Mouse (Mus musculus) retina, postnatal 1 day (tissue): Measurements from ENCODE around the gene Pnrc1.
"Not testable (repeated sequence)": the region's sequence is repeated elsewhere in the genome, so short reads cannot be mapped to it uniquely, and the experiment has no call there.

Experiments used
- DNase-seq: peaks from one replicate; pipeline ENCODE4 v3.0.0-alpha.2; 2012

Gene Pnrc1

GRCm38 (mm10) chr4:33290002-33290401, at the start of gene Pnrc1:
Pnrc1 (minus strand) TSS chr4:33290163.
- peak; percentile 10 for DNase-seq

GRCm38 (mm10) chr4:33337999-33338398, 48.0 kb upstream of the Pnrc1 start:
- no peak for DNase-seq

- no peak for DNase-seq
These were observed 43.0 kb upstream of the Pnrc1 start for GRCm38 (mm10) chr4:33332956-33333455.

DNA sequence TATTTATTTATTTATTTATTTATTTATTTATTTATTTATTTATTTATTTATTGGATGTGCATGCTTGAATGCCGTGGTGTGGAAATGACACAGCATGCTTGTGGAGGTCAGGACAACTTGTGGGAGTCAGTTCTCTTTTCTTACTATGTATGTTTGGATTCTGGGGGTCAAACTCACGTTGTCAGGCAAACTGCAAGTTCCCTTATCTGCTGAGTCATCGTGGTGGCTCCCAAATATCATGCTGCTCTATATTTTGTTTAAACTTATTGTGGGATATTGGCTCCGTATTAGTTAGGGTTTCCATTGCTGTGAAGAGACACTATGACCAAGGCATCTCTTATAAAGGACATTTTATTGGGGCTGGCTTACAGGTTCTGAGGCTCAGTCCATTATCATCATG, 41.2 kb upstream of the Pnrc1 start:
- DNase-seq = no peak

- DNase-seq = no peak
These were observed 25.9 kb upstream of the Pnrc1 start for GRCm38 (mm10) chr4:33315840-33316239.

- DNase-seq = not testable (repeated sequence)
These were observed 24.2 kb upstream of the Pnrc1 start for GRCm38 (mm10) chr4:33314150-33314549.

- no peak for DNase-seq
These were observed 21.0 kb upstream of the Pnrc1 start for GRCm38 (mm10) chr4:33310840-33311437.

DNA sequence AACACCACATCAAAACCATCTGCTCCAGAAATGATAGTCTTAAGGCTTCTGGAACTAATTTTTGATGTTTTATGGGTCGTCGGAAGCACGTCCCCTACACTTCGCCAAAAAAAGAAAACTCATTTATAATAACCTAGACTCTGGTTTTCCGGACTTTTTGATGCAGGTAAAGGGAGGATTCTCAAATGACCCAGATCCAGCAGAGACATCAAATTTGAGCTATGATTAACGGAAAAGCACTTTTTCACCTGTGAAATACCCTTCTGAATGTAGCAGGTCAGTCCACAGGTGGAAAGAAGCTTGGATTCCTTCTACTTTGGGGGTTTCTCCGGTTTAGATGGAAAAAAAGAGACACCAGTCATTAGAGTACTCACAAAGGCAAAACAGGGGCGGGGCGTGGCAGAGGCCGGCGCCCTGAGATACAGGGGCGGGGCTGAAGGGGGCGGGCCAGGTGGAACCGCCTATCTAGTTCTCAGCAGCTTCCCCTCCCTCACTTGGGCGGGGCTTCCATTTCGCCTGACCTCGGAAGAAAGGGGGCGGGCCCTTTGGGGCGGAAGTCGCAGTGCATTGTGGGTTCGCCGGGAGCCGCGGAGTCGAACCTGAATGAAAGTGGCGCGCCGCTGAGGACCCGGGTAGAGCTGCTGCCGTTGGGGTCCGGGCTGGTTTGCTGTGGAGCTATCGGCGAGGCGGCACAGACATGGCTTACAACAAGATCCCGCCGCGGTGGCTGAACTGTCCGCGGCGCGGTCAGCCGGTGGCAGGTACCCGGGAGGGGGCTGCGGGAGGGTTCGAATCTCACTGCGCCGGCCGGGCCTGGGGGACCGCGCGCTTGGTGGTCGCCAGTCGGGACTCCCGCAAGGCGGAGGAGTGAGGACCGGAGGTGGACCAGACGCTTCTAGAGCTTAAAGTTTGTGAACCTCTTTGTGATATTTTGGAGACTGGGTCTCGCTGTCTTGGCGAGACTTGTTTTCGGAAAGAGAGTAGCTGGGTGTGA, 20.1 kb upstream of the Pnrc1 start, which contains the start of gene Rngtt:
TSS of gene Rngtt (plus strand) at position 548 of the 994 bp plus-strand sequence.
- DNase-seq = peak; percentile 97

GRCm38 (mm10) chr4:33307146-33307545, 17.2 kb upstream of the Pnrc1 start:
- DNase-seq = no peak

DNA sequence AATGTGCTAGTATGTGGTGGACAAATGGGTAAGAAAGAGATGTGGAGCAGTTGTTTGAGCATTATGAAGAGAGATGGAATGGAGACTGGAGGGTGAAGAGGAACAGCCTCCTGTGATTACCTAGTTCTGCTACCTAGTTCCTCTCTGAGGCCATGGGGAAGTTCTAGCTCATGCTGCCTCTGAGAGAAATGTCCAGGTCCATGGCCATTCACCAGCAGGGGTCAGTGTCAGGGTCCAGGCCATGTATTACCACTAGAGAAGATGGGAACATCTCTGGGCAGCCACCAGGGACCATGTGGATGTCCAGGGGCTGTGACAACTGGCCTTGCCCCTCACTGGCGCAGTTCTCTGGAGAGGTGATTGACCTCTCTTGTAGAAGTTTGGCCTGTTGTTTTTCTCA, 13.1 kb upstream of the Pnrc1 start:
- DNase-seq = no peak

DNA sequence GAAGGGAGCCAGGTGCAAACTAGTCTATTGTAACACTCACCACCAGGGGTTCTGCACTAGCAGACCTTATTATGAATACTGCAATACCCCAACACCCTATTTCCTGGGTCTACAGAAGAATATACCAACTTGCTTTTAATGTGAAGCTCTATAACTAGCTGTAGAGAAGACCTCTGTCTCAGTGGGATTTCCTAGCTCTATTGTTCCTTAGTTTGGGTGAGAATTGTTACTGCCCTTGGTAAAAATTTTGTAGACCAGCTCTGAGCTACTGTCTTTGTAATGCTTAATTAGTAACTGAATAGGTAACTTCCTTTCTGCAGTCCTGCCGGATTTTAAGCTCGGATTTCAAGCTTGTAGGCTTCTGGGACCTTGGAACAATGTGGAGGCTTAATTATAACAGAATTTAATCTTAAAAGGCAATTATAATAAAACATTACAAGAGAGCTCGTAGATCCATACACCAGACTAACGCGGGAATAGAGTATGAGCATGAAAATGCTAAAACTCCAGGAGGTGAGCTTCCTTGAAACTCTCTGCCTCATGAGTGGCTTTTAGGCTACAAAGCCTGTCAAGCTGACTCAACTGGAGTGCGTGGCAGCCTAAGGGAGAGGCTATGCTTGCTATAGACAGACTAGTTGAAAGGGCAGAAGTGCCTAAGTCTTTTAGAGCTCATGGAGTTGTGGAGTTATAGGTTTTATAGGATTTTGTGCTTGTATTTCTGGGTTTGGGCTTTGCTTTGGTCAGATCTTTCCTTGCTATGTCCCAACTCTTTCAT, 11.1 kb upstream of the Pnrc1 start:
- DNase-seq = not testable (repeated sequence)

DNA sequence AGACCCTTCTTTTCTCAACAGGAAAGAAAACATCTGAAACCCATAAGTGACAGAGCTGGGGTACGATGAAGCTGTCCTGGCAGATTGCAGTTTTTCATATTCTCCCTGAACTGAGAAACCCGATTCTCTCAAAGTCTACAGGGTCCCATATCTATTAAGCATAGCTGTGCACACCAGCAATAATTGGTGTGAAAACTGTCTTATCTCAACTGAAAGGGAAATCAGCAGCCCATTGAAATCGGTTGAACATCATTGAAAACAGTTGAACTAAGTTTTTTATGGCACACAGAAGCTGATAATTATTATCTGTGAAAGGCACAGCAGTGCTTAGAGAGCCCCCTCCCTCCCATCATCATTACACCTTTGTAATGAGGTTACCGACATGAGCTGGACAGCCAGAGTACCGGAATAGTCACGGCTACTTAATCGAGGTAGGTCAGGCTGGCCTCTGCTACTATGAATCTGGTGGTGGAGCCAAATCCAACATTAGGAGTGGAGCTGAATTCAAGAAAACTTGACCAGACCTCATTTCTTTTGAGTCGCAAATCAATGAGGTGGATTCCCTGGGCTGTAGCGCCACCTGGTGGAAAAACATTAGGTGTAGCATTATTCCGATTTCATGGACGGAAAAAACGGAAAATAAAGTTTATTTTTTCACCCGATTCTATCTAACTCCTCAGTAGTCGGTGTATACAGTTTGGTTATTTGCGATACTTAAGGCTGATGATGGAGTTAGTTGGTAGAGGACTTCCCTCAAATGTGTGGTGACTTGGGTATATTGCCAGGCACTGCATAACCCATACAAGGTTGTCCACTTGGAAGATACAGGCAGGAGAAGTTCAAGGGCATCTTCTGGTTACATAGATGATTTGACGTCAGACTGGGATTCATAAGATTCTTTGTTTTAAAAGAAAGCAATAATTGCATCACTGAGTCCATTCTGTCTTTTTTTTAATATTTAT, 2.7 kb upstream of the Pnrc1 start:
- DNase-seq = peak; percentile 78

GRCm38 (mm10) chr4:33290878-33291277, 915 bp upstream of the Pnrc1 start:
- DNase-seq = no peak

DNA sequence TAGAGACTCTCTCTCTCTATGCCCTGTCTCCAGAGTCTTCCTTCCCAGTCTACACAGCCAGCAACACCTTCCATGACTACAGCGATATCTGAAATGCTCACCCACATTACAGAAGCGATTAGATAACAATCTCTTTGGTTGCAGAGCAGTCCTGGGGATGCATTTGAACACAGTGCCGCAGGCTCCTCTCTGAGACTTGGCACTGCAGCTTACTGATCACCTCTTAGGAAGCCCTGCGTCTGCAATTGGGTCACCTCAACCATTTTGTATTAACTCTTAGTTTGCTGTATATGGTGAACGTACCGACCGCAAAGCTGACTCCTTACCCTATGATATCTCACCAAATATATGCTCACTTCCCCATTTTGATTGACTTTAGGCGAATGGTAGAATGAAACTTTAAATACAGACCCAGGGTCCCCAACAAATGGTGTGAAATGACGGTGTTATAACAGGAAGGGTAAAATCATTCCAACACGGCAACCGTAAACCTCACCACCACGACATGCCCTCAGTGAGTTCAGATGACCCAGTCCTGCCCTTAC, 785 bp downstream of the Pnrc1 start:
- DNase-seq = no peak

GRCm38 (mm10) chr4:33285448-33285847, 4.5 kb downstream of the Pnrc1 start:
- no peak for DNase-seq

- DNase-seq = no peak
These were observed 5.7 kb downstream of the Pnrc1 start for GRCm38 (mm10) chr4:33284083-33284880.

- no peak for DNase-seq
These were observed 7.9 kb downstream of the Pnrc1 start for GRCm38 (mm10) chr4:33281891-33282685.

DNA sequence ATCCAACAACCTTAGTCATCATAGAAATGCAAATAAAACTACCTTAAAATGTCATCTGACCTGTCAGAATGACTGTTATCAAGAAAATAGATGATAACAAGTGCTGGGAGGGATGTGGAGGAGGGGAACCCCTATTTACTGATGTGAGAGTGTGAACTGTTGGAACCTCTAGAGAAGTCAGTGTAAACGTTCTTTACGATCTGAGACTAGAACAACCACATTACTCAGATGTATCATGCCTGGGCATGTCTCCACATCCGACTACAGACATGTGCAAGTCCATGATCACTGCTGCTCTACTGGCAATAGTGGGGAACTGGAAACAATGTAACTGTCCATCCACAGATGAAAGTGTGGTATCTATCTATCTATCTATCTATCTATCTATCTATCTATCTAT, 16.5 kb downstream of the Pnrc1 start:
- no peak for DNase-seq
